Mouse (Mus musculus) retina, adult 2 months (tissue): ENCODE measurements around the gene Fkbp14.

Source experiments
- DNase-seq: peaks from one replicate; pipeline ENCODE4 v3.0.0-alpha.2; 2012; ENCODE audit warnings: low read depth, low spot score

Fkbp14 gene

DNA sequence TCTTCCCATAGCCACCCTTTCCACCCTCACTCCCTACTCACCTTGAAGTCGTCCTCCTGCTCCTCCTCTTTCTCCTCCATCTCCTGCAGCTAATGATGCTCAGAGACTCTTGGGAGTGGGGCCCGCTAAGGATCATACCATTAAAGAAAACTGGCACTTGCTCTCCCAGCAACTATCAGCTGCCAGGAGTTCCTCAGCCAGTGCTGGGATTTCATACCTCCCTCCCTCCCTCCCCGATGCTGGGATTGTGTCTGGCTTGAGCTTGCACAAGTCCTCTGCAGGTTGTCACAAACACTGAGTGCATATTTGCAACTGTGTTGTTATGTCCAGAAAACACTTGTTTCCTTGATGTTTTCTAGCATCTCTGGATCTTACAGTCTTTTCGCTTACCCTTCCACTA is at the start of gene Fkbp14:
Fkbp14 (minus strand) TSS at position 101 of the 400 bp plus-strand sequence.
- DNase-seq, result no peak

DNA sequence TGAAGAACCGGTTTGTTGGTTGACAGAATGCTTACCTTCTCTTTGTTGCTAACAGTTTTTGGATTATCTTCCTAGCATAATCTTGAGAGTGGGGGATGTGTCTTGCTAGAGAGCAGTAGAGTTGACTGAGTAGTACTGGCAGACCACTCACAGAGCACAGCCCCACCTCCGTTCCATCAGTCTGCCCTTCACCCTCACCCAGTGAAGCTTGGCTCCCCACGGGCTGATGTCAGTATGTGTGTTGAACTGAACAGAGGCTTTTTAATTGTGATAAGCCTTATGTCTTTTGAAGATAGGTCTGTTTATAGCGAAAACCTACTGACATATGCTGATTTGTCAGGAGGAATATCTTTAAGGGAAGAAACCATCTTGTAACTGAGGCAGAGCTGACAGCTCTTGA is 46.1 kb upstream of the Fkbp14 start:
- DNase-seq, result no peak

DNA sequence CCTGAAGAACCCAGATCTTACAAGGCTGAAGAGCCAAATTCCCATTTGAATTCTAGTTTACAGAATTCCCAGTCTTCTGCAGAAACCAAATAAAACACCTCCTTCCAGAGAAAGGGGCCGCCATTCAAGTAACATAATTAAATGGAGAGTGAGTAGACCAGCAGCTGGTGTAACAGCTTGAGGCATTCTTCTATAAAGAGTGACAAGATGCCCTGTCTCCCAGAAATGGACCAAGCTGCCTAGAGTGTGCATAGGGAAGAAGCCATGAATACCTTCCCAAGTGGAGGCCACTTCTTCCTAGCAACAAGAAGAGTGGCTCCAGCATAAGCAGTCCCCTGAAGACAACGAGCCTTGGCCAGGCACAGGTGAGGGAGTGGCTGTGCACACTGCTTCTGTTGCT is 44.8 kb upstream of the Fkbp14 start:
- no peak for DNase-seq

DNA sequence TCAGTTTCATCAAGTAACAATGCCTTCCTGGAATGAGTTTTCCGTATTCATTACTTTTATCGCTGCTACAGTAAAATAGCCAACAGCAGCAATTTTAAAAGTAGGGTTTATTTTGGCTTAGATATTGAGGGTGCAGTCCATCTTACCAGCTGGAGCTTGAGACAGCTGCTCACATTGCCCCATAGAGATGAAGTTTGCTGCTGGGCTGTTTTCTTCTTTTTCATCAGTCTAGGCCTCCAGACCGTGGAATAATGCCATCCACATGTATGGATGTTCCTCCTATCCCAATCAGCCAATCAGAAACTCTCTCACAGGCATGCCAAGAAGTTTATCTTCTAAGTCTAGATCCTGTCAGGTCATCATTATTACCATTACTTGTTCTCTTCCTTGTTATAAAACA is 42.8 kb upstream of the Fkbp14 start:
- DNase-seq, result no peak

DNA sequence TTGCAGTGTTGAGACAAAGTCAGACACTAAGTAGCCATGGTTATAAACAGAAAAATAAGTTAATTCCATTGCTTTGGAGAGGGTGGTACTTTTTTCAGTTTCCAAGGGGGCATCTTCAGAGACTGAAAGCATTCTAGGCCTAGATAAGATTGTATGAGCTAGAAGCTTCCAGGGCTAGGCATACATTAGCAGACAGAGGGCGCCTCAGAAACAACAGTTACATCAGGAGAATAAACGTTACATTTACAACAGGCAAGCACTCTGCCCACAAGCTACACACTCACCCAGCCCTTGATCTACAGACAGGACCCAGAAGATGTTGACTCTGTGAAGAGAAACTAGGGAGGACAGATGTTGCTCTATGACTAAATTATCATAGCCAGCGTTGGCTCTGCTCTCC is 34.4 kb upstream of the Fkbp14 start:
- DNase-seq, result no peak

DNA sequence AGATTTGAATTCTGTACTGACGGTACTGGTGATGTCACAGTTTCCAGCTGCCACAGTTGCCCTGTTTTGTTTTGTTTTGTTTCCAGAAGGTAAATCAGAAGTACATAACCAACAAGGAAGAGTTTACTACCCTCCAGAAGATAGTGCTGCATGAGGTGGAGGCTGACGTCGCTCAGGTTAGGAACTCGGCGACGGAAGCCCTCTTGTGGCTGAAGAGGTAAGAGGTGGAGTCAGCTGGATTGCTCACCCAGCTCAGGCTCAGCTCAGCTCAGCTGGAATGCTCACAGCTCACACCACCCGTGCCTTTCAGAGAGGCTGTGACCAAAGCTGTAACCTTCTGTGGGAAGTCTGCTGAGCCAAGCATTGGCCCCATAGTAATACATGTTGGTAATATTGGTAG is 32.6 kb upstream of the Fkbp14 start:
- peak; percentile 40 for DNase-seq

DNA sequence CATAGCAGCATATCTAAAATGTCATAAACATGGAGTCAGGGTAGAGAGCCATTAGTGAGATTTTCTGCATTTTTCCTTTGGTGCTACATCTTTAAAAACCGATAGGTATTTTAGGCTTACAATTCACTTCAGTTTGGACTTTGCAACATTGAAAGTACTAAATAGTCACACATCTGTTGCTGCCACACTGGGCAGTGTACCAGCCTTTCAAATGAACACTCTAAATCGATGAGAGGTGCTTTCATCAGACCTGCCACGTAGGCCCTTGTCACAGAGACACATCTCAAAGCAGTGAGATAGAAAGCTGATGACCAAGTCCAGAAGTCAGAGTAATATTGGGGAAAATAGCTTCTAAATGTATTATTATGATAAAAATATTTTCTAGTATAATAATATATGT is 31.3 kb upstream of the Fkbp14 start:
- no peak for DNase-seq

DNA sequence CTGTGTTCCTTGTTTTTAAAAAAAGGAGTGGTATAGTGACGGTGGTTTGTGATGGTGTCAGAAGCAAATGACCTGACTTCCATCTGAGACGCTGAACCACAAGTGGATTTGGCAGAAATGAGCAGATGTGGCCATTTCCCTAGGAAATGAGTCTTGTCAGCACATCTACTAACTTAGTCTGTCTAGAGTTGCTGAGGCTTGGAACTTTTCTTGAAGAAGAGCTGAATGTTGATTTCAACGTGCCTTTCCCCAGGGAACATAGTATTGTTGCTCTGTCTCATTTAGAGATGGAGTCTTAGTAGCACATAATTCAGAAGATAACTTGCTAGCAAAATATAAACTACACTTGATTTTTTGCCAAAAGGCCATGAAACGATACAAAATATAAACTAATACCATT is 23.2 kb upstream of the Fkbp14 start:
- no peak for DNase-seq

DNA sequence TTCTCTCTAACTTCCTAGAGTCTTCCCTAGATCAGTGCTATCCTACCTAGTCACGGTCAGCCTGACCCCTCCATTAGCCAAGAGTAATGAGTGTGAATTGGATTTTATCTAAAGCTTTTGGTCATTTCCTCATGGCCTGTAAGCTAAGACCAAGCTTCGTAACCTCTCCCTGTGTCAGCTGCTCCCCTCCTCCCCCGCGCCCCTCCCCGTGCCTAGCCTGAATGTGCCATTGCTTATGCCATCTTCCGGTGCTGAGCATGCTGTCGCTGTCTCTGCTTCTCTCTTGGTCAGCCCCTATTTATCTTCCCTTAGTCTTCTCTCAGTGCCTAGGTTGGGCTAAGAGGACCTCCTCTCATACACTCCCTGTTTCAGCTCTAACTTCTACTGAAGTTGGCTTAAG is 22.4 kb upstream of the Fkbp14 start:
- DNase-seq, result no peak

DNA sequence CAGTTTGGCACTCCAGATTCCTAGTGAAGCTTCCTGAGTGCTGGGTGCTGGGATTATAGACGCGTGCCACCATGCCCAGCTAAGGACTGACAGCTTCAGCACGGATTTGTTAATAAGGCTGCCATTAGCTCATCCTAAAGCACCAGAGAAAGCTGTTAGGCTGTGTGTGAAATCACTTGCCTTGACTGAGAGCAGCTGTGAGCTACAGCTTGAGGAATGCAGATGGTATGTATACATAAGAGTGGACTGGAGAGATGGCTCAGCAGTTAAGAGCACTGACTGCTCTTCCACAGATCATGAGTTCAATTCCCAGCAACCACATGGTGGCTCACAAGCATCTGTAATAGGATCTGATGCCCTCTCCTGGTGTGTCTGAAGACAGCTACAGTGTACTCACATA is 20.3 kb upstream of the Fkbp14 start:
- DNase-seq, result no peak

DNA sequence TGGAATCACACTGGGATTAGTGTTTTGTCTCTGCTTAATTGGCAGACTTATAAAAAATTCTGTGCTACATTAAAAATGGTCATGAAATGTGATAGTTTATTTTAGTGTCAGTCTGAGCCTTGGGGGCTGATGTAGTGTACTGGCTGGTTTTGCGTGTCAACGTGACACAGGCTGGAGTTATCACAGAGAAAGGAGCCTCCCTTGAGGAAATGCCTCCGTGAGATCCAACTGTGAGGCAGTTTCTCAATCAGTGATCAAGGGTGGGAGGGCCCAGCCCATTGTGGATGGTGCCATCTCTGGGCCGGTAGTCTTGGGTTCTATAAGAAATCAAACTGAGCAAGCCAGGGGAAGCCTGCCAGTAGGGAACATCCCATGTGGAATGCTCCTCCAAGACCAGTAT is 9.1 kb upstream of the Fkbp14 start:
- DNase-seq, result no peak

DNA sequence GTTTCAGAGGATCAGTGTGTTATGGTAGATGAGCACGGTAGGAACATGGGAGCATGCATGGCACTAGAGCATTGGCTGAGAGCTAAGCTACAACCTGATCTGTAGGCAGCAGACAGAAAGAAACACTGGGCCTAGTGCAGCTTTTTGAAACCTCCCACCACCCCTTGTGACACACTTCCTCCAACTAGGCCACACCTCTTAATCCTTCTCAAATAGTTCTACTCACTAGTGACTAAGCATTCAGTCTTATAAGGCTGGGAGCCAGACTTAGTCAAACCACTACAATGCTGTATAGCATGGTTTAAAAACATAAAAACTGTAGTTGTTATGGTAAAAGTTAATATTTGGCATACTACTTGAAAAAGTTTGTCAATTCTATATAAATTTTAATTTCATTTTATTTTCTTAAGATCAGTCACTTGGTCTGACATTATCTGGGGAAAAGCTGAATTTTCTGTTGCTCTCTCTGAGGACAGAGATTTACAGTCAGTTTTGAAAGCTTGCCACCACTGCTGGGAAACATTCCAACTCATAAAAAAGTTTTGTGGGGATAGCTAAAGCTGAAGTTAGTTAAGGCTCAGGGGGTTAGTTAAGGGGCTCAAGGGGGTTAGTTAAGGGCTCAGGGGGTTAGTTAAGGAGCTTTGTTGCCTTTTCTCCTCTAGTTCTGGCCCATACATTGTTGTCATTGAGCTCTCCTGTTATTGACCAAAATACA is 7.0 kb upstream of the Fkbp14 start:
- DNase-seq, result no peak

DNA sequence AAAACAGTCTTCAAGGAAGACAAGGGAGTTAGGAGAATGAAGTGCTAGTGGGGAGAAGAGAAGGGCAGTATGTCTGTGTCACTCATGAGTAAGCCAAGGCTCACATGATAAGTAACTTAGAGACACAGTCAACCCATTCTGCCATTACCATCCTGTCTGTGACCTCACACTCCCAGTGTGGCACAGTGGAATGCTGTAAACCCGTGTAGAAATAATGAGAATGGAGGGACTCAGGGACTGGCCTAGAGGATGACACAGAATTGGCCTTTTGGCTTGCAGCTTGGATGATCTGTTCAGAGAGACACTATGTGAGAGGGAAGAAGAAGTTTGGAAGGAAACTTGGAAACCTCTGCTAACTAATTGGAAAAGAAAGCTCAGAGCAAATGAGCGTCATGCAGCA is 5.8 kb upstream of the Fkbp14 start:
- no peak for DNase-seq

DNA sequence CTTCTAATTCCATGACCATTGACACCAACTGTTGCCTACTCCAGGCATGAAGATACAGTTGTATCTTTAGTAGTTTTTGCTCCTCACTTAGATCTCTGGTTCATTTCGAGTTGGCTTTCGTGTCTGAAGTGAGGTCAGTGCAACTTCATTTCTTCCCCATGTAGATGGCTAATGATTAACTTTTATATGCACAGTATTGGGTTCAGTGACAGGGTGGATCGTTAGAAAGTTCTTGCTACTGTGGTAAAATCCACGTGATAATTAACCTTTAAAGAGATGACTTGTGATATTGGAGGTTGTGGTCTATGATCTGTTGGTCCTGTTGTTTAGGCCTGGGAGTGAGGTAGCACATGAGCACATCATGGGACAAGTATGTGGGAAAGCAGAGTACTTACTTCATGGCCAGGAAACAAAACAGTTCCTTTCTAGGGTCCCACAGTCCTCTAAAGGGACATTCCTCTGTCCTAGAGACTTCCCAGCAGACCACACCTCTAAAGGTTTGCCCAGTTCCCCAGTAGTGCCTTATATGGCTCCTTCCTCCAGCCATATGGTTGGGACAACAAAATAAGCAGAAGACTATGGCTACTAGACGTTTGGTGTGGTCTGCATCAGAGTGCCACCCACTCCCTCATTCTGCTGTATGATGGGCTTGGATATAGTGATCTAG is 3.7 kb upstream of the Fkbp14 start:
- DNase-seq, result no peak

DNA sequence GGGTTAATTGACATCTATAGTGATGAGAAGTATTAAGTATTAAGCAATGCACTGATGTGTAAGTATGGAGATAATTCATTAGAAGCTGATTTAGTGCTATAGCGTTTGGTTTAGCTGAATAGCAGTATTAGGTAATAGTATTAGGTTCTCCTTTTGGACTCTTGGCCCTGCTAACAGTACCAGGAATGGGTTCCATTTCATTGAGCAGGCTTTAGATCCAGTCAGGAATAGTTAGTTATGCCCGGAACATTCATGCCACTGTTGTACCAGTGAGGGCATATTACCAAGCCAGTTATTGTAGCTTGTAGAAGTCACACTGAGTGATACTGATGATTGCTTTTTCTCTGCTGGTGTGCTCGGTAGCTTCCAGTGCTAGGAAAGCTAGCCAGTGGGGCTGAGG is 603 bp upstream of the Fkbp14 start:
- no peak for DNase-seq

DNA sequence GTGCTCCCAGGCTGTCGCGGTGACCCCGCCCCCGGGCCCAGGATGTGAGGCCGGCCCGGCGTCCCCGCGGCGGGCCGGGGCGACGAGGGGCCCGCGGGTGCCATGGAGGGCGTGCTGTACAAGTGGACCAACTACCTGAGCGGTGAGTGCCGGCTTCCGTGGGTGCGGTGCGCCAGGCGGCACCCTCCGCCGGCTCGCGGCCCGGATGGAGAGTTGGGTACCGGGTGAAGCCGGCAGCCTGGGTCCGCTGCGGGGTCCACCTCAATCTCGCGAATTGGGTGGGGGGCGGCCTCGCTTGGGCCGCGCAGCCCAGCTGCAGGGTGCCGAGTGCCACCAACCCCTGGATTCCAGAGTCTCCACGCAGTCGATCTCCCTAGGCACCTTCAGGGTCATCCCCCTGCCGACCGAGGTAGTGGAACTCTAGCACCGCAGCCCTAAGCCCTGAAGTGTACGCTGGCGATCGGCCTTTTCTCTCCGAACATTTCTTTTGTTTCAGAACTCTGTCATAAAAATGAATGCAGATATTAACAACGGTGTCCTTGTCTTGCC is 1.7 kb downstream of the Fkbp14 start:
- DNase-seq, result no peak

DNA sequence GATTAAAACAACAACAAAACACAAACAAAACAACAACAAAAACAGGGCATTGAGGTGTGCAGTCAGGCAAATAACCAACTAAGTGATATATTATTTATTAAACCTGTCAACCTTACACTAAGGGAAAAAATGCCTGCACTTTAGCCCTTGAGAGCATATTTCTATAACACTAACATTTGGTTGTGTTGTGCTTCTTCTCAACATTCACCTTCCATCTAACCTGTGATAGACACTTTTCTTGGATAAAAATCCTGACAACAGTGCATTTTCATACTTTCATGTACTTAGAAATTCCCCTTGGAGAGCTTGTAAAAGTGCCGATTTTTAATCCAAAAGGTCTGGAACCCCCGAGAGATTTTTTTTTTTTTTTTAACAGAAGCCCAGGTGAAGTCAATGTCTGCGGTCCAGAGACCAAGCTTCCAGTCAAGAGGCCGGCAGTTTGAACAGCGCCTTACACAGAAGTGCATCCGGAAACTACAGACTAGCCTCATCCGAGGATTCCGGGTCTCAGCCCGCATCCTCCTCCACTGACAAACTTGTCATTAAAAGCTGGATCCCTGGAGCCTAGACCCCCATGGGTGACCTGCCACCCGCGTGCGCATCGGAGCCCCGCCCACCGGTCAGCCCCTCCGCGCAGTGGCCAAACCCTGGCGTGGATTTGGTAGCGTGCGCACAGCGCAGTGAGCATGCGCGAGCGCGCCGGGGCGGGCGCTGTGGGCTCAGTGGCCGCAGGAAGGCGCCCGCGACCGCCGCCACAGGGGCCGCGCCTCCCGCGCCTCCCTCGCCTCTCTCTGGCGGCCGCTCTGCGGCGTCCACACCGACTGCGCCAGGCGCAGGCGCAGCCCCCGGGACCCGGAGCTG is 2.4 kb downstream of the Fkbp14 start, which contains the start of gene Plekha8:
Plekha8 (plus strand) TSS at position 643 of the 861 bp plus-strand sequence.
- DNase-seq, result peak; percentile 89

DNA sequence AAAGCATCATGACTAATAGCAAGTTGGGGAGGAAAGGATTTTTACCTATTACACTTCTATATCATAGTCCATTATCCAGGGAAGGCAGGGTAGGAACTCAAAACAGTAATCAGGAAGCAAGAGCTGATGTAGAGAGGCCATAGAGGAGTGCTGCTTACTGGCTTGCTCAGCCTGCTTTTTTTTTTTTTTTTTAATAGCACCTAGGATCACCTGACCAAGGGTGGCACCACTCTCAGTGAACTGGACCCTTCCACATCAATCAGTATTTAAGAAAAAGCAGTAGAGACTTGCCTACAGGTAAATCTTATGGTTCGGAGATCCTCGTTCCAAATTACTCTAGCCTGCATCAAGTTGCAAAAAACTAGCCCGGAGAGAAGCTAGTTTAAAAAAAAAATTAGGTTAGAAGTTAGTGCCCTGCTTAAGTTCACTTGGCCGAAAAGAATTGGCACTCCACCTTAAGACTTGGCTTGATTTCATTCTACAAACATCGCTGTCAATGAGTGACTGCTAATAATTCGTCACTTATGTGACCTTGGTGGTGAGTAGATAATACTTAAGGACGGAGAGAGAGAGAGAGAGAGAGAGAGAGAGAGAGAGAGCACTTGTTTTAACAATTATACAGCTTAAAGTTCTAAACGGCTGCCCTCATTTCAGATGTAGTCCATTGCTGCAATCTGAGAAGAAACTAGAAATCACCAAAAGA is 3.2 kb downstream of the Fkbp14 start:
- no peak for DNase-seq

DNA sequence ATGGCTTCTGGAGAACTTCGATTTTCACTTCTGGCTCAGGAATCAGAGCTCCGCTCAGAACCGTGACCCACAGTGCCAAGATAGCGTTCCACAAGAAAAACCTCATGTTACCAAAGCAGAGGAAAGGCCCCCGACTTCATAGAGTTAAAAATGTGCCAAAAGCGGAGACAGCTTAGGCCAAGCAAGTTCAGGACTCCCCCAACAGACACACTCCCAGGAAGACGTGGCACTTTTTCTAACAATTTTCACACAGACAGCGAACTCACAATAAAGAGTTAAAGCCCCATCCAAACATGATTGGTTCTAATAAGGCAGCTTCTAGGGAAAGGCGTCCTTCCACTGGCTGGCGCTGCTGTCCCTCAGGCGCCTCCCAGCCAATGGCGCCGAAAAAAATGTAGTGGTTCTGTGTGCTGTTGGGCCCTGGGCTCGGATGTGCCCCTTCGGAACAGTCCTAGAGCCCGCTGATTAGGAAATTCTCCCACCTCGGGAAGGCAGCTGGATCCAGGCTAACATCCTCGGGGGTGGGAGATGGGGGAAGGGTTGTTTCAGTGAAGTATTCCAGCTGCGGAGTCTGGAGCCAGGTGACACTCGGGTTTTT is 4.1 kb downstream of the Fkbp14 start:
- DNase-seq, result peak; percentile 81

DNA sequence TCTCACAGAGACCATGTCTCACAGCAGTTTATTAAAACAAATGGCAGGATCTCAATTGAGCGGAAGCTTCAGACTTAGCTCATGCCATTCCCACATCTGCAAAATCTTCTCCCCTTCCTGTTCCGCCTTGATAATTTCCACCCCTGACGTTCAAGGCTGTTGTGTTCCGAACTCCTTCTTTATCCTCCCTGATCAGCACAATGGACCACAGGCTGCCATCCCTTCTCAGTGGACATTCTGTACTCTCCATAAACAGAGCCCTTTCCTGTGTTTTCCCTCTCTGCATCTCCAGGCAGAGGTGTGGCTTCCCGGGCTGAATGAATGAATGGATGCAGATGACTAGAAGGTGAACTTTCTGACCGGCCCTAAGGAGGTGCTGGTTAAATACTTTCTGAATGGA is 5.3 kb downstream of the Fkbp14 start:
- no peak for DNase-seq

DNA sequence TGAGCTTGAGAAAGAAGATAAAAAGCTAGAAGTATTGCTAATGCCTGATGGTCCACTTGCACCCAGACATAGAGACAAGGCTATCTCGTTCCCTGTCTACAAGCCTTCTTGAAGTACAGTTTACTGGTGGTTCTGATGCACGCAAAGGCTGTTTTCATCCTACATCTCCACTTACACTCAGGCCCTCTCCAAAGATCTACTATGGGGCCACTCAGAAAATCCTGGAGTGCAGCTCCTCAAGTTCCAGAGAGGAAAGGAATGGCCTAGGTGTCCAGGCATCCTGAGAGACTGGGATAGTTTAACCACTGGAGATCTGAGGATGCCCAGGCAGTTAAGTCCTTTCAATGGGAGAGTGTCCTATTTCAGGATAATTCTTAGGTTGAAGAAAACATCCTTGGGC is 6.4 kb downstream of the Fkbp14 start:
- no peak for DNase-seq
